Mouse (Mus musculus) heart, adult 2 months (tissue): Measurements from ENCODE around the gene Cdkn2aip.

Experiments used
- CTCF ChIP-seq: fragments of 200-600 bp; IDR thresholded peaks from 2 replicates; pipeline ENCODE4 v1.8.1; 2022; ENCODE audit warnings: antibody characterized with exemption, mild to moderate bottlenecking, moderate library complexity
- POLR2A ChIP-seq: fragments of 200-500 bp; IDR thresholded peaks from 2 replicates; pipeline ENCODE4 v1.6.1; 2011; ENCODE audit warnings: mild to moderate bottlenecking, low read depth, low read length, control low read depth; ENCODE audit not compliant: insufficient read depth

DNA sequence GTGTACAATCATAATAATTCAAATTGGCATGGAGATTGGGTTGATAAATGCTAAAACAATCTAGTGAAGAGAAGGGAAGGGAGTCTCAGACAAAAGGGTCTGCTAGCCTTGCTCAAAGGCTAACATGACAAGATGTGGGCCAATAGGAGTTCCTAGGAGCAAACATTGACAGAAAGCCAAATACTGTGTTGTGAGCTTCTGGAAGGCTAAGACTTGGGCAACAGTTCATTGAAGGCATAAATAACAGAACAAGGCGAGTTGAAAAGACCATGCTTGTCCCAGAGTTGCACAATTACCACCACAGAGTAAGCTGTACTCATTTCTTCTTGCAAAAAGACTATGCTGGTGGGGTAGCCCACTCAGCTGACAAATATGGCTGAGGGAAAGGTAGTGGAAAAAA is 16.0 kb downstream of the Cdkn2aip start:
- no peak for TF ChIP-seq CTCF
- TF ChIP-seq POLR2A, result no peak
